Mouse (Mus musculus): ENCODE measurements around the gene Gm14147.
"Not testable (repeated sequence)": the region's sequence is repeated elsewhere in the genome, so short reads cannot be mapped to it uniquely, and the experiment has no call there.

The Gm14147 gene

DNA sequence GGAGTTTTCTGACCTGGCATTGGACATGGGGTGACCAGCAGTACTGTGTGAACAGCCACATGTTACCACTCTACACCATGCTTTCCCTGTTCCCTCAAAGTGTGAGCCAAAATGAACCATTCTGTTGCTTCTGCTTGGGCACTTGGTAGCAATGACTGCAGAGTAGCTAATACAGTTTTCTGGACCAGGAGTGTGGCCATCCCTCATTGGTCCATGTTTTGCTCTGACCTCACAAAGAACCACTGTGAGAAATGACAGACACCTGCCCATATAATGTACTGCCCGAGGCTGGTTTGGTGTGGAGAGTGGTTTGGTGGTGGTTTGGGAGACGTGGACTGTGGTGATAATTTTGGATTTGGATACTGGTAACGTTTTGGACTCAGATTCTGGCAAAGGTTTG, at the start of gene Gm14147:
Gene Gm14147, plus strand, starts transcription at position 301 of the 400 bp plus-strand sequence.
- not testable (repeated sequence) for DNase-seq (ENCODE audit: low spot score in 2 of 2)

DNA sequence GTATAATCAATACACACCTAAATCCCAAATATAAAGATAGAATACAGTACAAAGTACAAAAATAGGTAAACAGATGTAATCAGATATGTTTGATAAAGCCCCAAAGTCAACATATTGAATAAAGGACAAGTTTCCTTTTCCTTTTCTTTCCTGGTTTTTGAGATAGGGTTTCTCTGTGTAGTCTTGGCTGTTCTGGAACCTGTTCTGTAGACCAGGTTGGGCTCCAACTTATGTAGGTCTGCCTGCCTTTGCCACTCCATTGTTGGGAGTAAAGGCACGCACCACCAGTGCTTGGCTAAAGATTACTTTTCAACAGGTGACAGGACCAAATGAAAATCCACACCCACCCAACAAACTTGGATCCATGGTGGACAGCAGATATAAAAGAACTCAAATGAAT, 41.4 kb upstream of the Gm14147 start:
- no peak for DNase-seq (ENCODE audit: low spot score in 2 of 2)

DNA sequence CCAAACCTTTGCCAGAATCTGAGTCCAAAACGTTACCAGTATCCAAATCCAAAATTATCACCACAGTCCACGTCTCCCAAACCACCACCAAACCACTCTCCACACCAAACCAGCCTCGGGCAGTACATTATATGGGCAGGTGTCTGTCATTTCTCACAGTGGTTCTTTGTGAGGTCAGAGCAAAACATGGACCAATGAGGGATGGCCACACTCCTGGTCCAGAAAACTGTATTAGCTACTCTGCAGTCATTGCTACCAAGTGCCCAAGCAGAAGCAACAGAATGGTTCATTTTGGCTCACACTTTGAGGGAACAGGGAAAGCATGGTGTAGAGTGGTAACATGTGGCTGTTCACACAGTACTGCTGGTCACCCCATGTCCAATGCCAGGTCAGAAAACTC, 5.8 kb upstream of the Gm14147 start, which contains the start of gene Gm14151:
Gene Gm14151, minus strand, starts transcription at position 101 of the 400 bp plus-strand sequence.
- not testable (repeated sequence) for DNase-seq (ENCODE audit: low spot score in 2 of 2)
